Mouse (Mus musculus): Measurements from ENCODE around the gene Proser3. TPM values are rescaled to one million over a fixed set of nuclear protein-coding genes. Genes with fewer than 3 reads are reported as not detected.

Gene Proser3
- polyA plus RNA-seq, 1 experiment from 2014 or later, result 15.7 TPM

DNA sequence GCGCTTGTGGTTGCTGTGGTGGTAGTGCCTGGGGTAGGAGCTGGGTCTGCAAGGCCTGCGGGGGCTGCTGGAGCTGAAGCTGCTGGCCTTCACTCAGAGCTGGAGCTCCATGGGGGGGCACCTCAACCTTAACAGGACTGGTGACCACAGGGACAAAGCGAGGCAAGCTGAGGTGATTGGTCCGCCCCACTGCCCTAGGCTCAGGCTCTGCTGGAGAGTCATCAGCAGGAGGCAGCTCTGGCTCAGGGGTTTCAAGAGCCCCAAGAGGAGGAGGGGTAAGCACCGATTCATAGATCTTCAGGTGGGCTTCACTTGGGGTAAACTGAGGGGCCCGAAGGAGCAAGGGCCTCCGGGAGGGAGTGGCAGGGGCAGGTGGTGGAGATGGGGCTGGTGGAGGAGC is 33.1 kb upstream of the Proser3 start:
- no peak overlapping the region for H3K27ac ChIP-seq (ENCODE audit: low read depth)
- ATAC-seq (replicated peaks; ENCODE audit: low FRiP score, low TSS enrichment, low read depth), result no peak
- no peaks in the 10 kb centered on the region for H3K27me3 ChIP-seq (replicated peaks; ENCODE audit: control insufficient read depth, insufficient read depth, low read length)
- no peak for DNase-seq (ENCODE audit: low spot score)
- no peak overlapping the region for H3K9ac ChIP-seq (ENCODE audit: low read length)
- peaks cover 67% of the 10 kb centered on the region for H3K36me3 ChIP-seq (ENCODE audit: control insufficient read depth, insufficient read depth, low read length)
- H3K4me2 ChIP-seq (ENCODE audit: low read length), result no peak overlapping the region
- H3K4me1 ChIP-seq (replicated peaks; ENCODE audit: control insufficient read depth, insufficient read depth, low read length), result peaks cover 14% of the 10 kb centered on the region
- no peaks in the 10 kb centered on the region for H3K9me3 ChIP-seq (ENCODE audit: control insufficient read depth, low read length)
- 92% methylated on average over 7 of the region's 7 CpGs for WGBS
- no peak overlapping the region for H3K4me3 ChIP-seq (ENCODE audit: low read depth, low read length)

DNA sequence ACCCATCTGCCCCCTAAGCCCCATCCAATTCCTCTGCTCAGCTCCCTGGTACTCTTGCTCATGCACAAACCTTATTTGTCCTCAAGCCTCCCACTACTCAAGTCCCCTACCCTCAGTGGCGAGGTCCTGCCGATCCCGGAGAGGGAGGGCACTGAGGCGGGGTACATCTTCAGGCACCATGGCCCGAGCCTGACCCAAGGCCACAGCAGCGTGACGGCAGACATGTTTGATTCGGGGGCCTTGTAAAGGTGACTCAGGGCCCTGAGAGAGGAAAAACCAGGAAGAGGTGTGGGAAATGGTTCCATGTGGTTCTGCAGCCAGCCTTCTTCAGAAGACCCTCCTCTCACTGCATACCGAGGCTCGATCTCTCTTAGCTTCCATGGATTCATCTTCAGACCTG is 32.2 kb upstream of the Proser3 start:
- H3K27me3 ChIP-seq (replicated peaks; ENCODE audit: control insufficient read depth, insufficient read depth, low read length), result no peaks in the 10 kb centered on the region
- DNase-seq (ENCODE audit: low spot score) (no peak), ATAC-seq (replicated peaks; ENCODE audit: low FRiP score, low TSS enrichment, low read depth) (no peak)
- H3K36me3 ChIP-seq (ENCODE audit: control insufficient read depth, insufficient read depth, low read length), result peaks cover 75% of the 10 kb centered on the region
- WGBS, result 94% methylated on average over 10 of the region's 10 CpGs
- H3K4me3 ChIP-seq (ENCODE audit: low read depth, low read length), result no peak overlapping the region
- no peaks in the 10 kb centered on the region for H3K9me3 ChIP-seq (ENCODE audit: control insufficient read depth, low read length)
- H3K4me1 ChIP-seq (replicated peaks; ENCODE audit: control insufficient read depth, insufficient read depth, low read length), result peaks cover 10% of the 10 kb centered on the region
- H3K27ac ChIP-seq (ENCODE audit: low read depth), result no peak overlapping the region
- no peak overlapping the region for H3K4me2 ChIP-seq (ENCODE audit: low read length)
- H3K9ac ChIP-seq (ENCODE audit: low read length), result no peak overlapping the region

DNA sequence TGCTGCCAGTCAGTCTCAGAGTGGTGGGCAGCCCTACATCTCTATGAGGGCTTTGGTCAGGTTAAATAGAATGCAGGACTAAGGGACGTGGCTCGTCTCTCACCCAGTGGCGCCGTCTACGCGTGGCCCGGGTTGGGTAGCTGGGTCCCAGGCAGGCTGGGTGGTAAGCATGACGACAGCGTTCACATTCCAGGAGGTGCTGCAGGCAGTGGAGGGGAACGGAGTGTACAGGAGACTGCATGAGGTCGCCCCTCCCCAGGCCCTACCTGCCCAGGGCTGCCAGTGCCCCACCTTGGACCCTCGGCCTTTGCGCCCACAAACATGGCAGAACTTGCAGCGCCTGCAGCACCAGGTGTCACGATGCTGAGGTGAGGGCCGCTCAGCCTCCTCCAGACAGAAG is 29.4 kb upstream of the Proser3 start:
- no peaks in the 10 kb centered on the region for H3K4me1 ChIP-seq (replicated peaks; ENCODE audit: control insufficient read depth, insufficient read depth, low read length)
- no peak overlapping the region for H3K27ac ChIP-seq (ENCODE audit: low read depth)
- peaks cover 100% of the 10 kb centered on the region for H3K36me3 ChIP-seq (ENCODE audit: control insufficient read depth, insufficient read depth, low read length)
- H3K4me3 ChIP-seq (ENCODE audit: low read depth, low read length), result no peak overlapping the region
- no peaks in the 10 kb centered on the region for H3K9me3 ChIP-seq (ENCODE audit: control insufficient read depth, low read length)
- ATAC-seq (replicated peaks; ENCODE audit: low FRiP score, low TSS enrichment, low read depth) (no peak), DNase-seq (ENCODE audit: low spot score) (no peak)
- 94% methylated on average over 16 of the region's 16 CpGs for WGBS
- no peak overlapping the region for H3K9ac ChIP-seq (ENCODE audit: low read length)
- no peaks in the 10 kb centered on the region for H3K27me3 ChIP-seq (replicated peaks; ENCODE audit: control insufficient read depth, insufficient read depth, low read length)
- H3K4me2 ChIP-seq (ENCODE audit: low read length), result no peak overlapping the region

DNA sequence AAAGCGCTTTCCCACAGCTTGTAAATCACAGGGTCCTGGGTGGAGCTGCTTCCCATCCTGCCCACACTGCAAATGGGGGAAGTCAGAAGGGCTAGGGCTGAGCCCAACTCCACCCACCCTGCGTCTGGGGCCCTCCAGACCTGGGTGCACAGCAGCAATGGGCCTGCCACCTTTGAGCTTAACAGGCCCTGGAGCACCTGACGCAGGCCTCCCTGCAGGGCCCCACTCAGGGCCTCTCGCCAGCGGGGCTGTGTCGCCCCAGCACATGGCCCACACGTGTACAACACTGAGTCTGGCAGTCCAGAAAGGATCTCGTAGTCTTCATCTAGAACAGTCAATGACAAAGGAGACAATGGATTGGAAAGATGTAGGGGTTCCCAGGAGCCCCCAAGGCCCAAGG is 27.9 kb upstream of the Proser3 start:
- peaks cover 100% of the 10 kb centered on the region for H3K36me3 ChIP-seq (ENCODE audit: control insufficient read depth, insufficient read depth, low read length)
- H3K9me3 ChIP-seq (ENCODE audit: control insufficient read depth, low read length), result no peaks in the 10 kb centered on the region
- WGBS, result 88% methylated on average over 8 of the region's 8 CpGs
- no peaks in the 10 kb centered on the region for H3K27me3 ChIP-seq (replicated peaks; ENCODE audit: control insufficient read depth, insufficient read depth, low read length)
- no peak overlapping the region for H3K9ac ChIP-seq (ENCODE audit: low read length)
- DNase-seq (ENCODE audit: low spot score), result no peak
- no peak overlapping the region for H3K4me3 ChIP-seq (ENCODE audit: low read depth, low read length)
- ATAC-seq (replicated peaks; ENCODE audit: low FRiP score, low TSS enrichment, low read depth), result no peak
- H3K4me1 ChIP-seq (replicated peaks; ENCODE audit: control insufficient read depth, insufficient read depth, low read length), result no peaks in the 10 kb centered on the region
- no peak overlapping the region for H3K27ac ChIP-seq (ENCODE audit: low read depth)
- H3K4me2 ChIP-seq (ENCODE audit: low read length), result no peak overlapping the region

DNA sequence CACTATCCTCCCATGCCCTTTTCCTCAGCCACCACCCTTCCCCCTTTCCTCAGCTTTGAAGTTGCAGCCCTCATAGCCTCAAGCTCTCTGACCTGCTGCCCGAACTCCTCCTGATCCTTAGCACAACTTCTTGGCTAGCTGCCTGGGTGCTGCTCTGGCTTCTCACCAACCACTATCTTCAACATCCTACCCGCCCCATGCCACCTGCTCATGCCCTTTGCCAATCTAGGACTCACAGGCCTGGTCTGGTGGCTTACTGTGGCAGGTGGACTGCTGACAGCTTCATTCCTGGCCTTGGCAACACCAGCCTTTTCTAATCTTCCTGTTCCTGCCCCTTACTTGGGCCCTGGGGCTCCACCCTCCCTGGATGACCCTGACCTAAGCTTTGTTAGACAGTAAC is 20.9 kb upstream of the Proser3 start:
- Histone ChIP-seq H3K4me3 (ENCODE audit: low read depth, low read length) (no peak overlapping the region), H3K4me1 (replicated peaks; ENCODE audit: control insufficient read depth, insufficient read depth, low read length) (no peaks in the 10 kb centered on the region), H3K4me2 (ENCODE audit: low read length) (no peak overlapping the region), H3K27me3 (replicated peaks; ENCODE audit: control insufficient read depth, insufficient read depth, low read length) (no peaks in the 10 kb centered on the region), H3K36me3 (ENCODE audit: control insufficient read depth, insufficient read depth, low read length) (peaks cover 100% of the 10 kb centered on the region), H3K9me3 (ENCODE audit: control insufficient read depth, low read length) (no peaks in the 10 kb centered on the region), H3K27ac (ENCODE audit: low read depth) (no peak overlapping the region), H3K9ac (ENCODE audit: low read length) (no peak overlapping the region)
- WGBS, result 86% methylated on average over 2 of the region's 2 CpGs
- DNase-seq (ENCODE audit: low spot score), result no peak
- no peak for ATAC-seq (replicated peaks; ENCODE audit: low FRiP score, low TSS enrichment, low read depth)

DNA sequence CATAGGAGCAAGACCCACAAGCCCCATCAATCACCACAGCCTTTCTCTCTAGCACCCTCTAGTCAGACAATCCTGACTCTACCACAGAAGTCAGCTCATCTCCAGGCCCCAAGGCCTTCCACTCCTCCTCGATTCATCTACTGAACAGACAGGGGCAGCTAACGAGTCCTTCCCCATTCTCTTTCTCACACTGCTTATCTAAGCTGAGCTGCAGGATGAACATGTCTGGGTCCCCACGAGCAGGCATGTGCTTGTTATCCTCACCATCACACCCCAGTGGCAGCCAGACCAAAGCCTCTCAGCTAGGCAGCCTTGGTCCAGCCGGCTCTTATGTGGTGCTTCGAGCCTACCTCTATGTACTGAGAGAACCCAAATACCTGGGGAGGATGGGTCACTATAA is 20.3 kb upstream of the Proser3 start:
- Histone ChIP-seq H3K27me3 (replicated peaks; ENCODE audit: control insufficient read depth, insufficient read depth, low read length) (no peaks in the 10 kb centered on the region), H3K9me3 (ENCODE audit: control insufficient read depth, low read length) (no peaks in the 10 kb centered on the region), H3K4me3 (ENCODE audit: low read depth, low read length) (no peak overlapping the region), H3K4me2 (ENCODE audit: low read length) (no peak overlapping the region), H3K9ac (ENCODE audit: low read length) (no peak overlapping the region), H3K36me3 (ENCODE audit: control insufficient read depth, insufficient read depth, low read length) (peaks cover 97% of the 10 kb centered on the region), H3K4me1 (replicated peaks; ENCODE audit: control insufficient read depth, insufficient read depth, low read length) (no peaks in the 10 kb centered on the region), H3K27ac (ENCODE audit: low read depth) (no peak overlapping the region)
- DNase-seq (ENCODE audit: low spot score), result no peak
- ATAC-seq (replicated peaks; ENCODE audit: low FRiP score, low TSS enrichment, low read depth), result no peak
- WGBS, result 81% methylated on average over 5 of the region's 5 CpGs

DNA sequence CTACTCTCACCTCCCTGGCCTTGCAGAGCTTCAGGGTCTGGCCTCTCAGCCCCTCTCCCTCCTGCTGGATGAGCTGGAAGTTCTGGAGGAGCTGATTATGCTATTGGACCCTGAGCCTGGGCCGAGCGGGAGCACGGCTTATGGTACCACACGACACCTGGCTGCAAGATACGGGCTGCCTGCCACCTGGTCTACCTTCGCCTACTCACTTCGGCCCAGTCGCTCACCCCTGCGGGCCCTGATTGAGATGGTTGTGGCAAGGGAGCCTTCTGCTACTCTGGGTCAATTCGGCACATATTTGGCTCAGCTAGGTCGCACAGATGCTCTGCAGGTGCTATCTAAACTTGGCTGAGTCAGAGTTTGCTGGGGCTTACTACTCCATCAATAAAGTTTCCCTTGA is 15.5 kb upstream of the Proser3 start:
- 88% methylated on average over 11 of the region's 11 CpGs for WGBS
- H3K4me1 ChIP-seq (replicated peaks; ENCODE audit: control insufficient read depth, insufficient read depth, low read length), result peaks cover 5% of the 10 kb centered on the region; the same call in 1 of the 2 replicates
- H3K27me3 ChIP-seq (replicated peaks; ENCODE audit: control insufficient read depth, insufficient read depth, low read length), result no peaks in the 10 kb centered on the region
- no peak overlapping the region for H3K4me2 ChIP-seq (ENCODE audit: low read length)
- H3K9me3 ChIP-seq (ENCODE audit: control insufficient read depth, low read length), result no peaks in the 10 kb centered on the region
- no peak overlapping the region for H3K9ac ChIP-seq (ENCODE audit: low read length)
- H3K36me3 ChIP-seq (ENCODE audit: control insufficient read depth, insufficient read depth, low read length), result peaks cover 69% of the 10 kb centered on the region
- no peak for DNase-seq (ENCODE audit: low spot score)
- no peak overlapping the region for H3K27ac ChIP-seq (ENCODE audit: low read depth)
- no peak overlapping the region for H3K4me3 ChIP-seq (ENCODE audit: low read depth, low read length)
- ATAC-seq (replicated peaks; ENCODE audit: low FRiP score, low TSS enrichment, low read depth), result no peak

DNA sequence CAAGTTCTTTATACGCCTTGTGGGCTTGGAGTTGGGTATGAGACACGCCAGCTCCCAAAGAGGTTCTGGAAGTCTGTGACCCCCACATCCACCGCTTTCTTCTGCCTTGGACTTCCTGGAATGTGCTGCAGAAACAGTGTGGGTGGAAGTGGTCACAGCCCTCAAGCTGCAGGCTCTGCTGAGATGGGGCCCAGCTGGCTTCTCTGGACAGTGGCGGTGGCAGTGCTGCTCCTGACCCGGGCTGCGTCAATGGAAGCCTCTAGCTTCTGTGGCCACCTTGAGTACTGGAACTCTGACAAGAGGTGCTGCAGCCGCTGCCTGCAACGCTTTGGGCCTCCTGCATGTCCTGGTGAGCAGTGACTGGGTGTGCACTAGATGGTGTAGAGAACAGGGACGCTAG is 13.9 kb upstream of the Proser3 start:
- ATAC-seq (replicated peaks; ENCODE audit: low FRiP score, low TSS enrichment, low read depth) (no peak), DNase-seq (ENCODE audit: low spot score) (no peak)
- Histone ChIP-seq H3K27me3 (replicated peaks; ENCODE audit: control insufficient read depth, insufficient read depth, low read length) (no peaks in the 10 kb centered on the region), H3K9me3 (ENCODE audit: control insufficient read depth, low read length) (no peaks in the 10 kb centered on the region), H3K27ac (ENCODE audit: low read depth) (no peak overlapping the region), H3K9ac (ENCODE audit: low read length) (no peak overlapping the region), H3K4me2 (ENCODE audit: low read length) (no peak overlapping the region), H3K4me3 (ENCODE audit: low read depth, low read length) (no peak overlapping the region), H3K36me3 (ENCODE audit: control insufficient read depth, insufficient read depth, low read length) (peaks cover 54% of the 10 kb centered on the region), H3K4me1 (replicated peaks; ENCODE audit: control insufficient read depth, insufficient read depth, low read length) (peaks cover 8% of the 10 kb centered on the region; the same call in 1 of the 2 replicates)
- WGBS, result 87% methylated on average over 9 of the region's 9 CpGs

DNA sequence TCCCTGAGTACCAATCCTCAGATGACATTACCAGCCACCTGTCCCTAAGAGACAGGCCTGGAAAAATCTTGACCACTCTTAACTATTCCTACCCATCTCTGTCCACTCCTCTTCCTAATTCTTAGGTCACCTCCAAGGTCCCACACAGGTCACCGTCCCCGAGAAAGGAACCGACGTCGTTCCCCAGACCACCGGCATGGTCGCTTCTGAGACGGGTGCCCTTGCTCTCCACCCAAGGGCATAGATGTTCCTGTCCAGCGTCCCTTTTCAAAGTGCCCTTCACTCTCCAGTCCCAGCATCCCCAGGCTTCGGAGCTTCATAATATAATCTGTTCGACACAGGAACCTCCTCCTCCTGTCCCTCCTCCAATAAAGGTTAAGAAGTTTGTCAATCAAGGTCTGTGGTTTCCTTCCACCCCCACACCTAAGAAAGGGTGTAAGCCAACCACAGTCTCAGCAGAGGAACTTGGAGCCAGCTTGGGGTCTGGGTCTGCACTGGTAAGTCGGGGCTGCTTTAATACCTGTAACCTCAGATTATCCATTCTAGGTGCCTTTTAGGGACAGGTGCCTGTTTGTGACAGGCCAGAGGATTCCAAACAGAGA is 13.0 kb upstream of the Proser3 start, which contains the start of gene Igflr1:
Gene Igflr1, plus strand, starts transcription at position 458 of the 602 bp plus-strand sequence.
- Histone ChIP-seq H3K9ac (ENCODE audit: low read length) (0 out of 2 replicates have a peak within 1 kb of the TSS, but pooled peaks have one; percentile 81), H3K27ac (ENCODE audit: low read depth) (no peak within 1 kb of the TSS), H3K4me1 (replicated peaks; ENCODE audit: control insufficient read depth, insufficient read depth, low read length) (peaks cover 8% of the 10 kb centered on the region; the same call in 1 of the 2 replicates), H3K36me3 (ENCODE audit: control insufficient read depth, insufficient read depth, low read length) (peaks cover 44% of the 10 kb centered on the region), H3K9me3 (ENCODE audit: control insufficient read depth, low read length) (no peaks in the 10 kb centered on the region), H3K4me2 (ENCODE audit: low read length) (no peak within 1 kb of the TSS; the same call in 1 of the 2 replicates), H3K27me3 (replicated peaks; ENCODE audit: control insufficient read depth, insufficient read depth, low read length) (no peaks in the 10 kb centered on the region), H3K4me3 (ENCODE audit: low read depth, low read length) (no peak within 1 kb of the TSS)
- WGBS, result 96% methylated on average over 12 of the region's 12 CpGs
- no peak for ATAC-seq (replicated peaks; ENCODE audit: low FRiP score, low TSS enrichment, low read depth)
- DNase-seq (ENCODE audit: low spot score), result no peak
